Mouse (Mus musculus): Measurements from ENCODE around the gene Cabp4. TPM values are rescaled to one million over a fixed set of nuclear protein-coding genes. Genes with fewer than 3 reads are reported as not detected.

The Cabp4 gene
- polyA plus RNA-seq, 1 experiment from 2014 or later: 0.06 TPM

DNA sequence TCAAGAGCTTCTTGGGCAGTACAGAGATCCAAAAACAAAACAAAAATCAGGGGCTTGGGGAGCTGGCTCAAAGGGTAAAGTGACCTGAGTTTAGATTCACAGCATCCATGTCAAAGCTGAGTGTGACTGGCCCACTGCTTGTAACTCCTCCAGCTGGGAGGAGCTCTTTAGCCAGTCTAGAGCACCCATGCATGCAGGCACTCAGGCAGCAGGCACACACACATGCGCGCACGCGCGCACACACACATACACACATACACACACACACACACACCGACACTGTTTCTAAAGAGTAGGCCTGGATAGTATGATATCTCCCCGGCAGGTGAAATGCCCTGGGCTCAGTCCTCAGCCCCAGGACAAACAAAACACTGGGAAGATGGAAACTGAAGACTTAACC lies 26.8 kb downstream of the Cabp4 start:
- Histone ChIP-seq H3K27ac (no peak overlapping the region), H3K4me1 (peaks cover 49% of the 10 kb centered on the region), H3K9me3 (replicated peaks) (no peaks in the 10 kb centered on the region), H3K27me3 (replicated peaks) (no peaks in the 10 kb centered on the region), H3K4me3 (no peak overlapping the region), H3K9ac (no peak overlapping the region), H3K4me2 (no peak overlapping the region), H3K36me3 (peaks cover 61% of the 10 kb centered on the region)
- no peak for ATAC-seq
- WGBS (ENCODE audit: insufficient replicate concordance): 92% methylated on average over 7 of the region's 7 CpGs

DNA sequence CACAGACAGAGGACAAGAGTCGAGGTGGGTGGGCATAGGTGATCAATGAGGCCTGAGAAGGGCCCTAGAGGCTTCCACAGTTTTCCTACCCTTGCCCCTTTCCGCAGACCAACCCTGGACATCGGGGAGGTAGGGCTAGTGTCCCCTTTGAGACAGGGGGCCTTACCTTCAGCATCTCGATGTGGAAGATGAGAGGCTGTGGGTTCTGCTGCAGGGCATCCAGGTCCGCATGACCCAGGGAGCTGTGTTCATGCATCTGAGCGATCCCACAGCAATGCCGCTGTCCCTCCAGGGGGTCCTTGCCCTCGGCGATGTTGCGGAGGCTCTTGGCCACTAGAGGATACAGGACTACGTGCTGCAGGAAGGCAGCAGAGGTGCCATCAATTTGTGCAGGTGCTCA lies 28.0 kb downstream of the Cabp4 start:
- Histone ChIP-seq H3K36me3 (peaks cover 61% of the 10 kb centered on the region), H3K27me3 (replicated peaks) (no peaks in the 10 kb centered on the region), H3K27ac (no peak overlapping the region), H3K9me3 (replicated peaks) (no peaks in the 10 kb centered on the region), H3K9ac (no peak overlapping the region), H3K4me2 (no peak overlapping the region), H3K4me3 (no peak overlapping the region), H3K4me1 (peaks cover 40% of the 10 kb centered on the region)
- WGBS (ENCODE audit: insufficient replicate concordance): 80% methylated on average over 11 of the region's 11 CpGs
- no peak for ATAC-seq

DNA sequence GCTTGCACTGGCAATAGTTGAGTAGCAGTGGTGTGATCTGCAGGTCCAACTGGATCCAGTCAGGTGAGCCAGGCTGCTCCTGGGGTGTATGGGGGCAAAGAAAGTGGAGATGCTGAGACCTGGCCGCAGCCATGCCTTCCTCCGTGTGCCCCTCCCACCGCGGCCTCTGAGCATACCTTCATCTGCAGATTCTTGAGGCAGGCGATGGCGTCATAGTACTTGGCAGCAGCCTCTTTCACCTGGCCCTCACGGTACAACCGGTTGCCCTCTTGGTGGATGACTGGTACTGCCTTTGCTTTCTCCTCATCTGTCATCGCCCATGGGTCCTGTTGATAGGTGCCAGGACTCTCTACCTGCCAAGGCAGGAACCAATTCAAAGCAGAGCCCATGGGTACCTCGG lies 28.7 kb downstream of the Cabp4 start:
- H3K27me3 ChIP-seq (replicated peaks): no peaks in the 10 kb centered on the region
- peaks cover 61% of the 10 kb centered on the region for H3K36me3 ChIP-seq
- H3K4me1 ChIP-seq: peaks cover 33% of the 10 kb centered on the region
- no peak overlapping the region for H3K27ac ChIP-seq
- H3K9me3 ChIP-seq (replicated peaks): no peaks in the 10 kb centered on the region
- H3K9ac ChIP-seq: no peak overlapping the region
- no peak overlapping the region for H3K4me3 ChIP-seq
- ATAC-seq: no peak
- no peak overlapping the region for H3K4me2 ChIP-seq
- 91% methylated on average over 10 of the region's 10 CpGs for WGBS (ENCODE audit: insufficient replicate concordance)

DNA sequence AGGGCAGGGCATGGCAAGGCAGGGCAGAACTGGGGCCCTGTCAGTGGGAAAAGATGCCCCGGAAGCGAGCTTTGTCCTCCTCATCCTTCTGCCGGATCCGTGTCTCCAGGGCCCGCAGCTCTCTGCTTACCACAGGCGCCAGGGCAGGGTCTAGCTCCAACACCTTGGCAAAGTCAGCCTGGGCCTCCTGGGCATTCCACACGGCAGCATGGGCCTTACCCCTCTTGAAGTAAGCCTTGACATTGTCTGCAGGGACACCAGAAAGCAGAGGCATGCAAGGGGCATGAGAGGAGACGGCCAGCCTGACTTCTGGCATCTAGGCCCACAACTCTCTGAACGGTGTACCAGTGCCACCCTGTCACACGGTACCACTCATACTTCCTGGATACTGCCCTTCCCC lies 29.3 kb downstream of the Cabp4 start:
- Histone ChIP-seq H3K9me3 (replicated peaks) (no peaks in the 10 kb centered on the region), H3K9ac (peak overlapping the region; percentile 55; the same call in 1 of the 2 replicates), H3K4me3 (no peak overlapping the region), H3K4me2 (peak overlapping the region; percentile 52), H3K27me3 (replicated peaks) (no peaks in the 10 kb centered on the region), H3K27ac (0 out of 2 replicates have a peak overlapping the region, but pooled peaks have one; percentile 66), H3K4me1 (peaks cover 27% of the 10 kb centered on the region), H3K36me3 (peaks cover 61% of the 10 kb centered on the region)
- 87% methylated on average over 10 of the region's 10 CpGs for WGBS (ENCODE audit: insufficient replicate concordance)
- ATAC-seq: no peak

DNA sequence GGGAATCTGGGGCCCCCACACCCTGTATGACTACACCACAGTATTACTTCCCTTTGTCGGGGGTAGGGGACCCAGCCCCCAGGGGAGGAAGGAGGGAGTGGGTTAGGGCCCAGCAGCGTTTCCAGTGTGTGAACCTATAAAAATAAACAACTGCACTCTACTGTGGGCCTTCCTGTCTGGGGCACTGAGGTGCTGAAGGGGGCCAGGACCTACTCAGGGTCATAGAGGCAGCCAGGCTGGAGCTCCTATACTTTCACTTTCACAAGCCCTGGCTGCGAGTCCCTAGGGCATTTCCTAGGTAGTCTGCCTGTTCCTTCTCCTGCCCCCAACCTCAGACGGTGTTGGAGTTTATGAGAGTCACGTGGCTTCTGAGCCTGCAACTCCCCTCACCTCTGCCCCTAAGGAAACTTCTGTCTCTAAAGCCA lies 30.0 kb downstream of the Cabp4 start:
- peak overlapping the region; percentile 52 for H3K4me2 ChIP-seq
- no peaks in the 10 kb centered on the region for H3K27me3 ChIP-seq (replicated peaks)
- peak overlapping the region; percentile 15; the same call in 1 of the 2 replicates for H3K4me3 ChIP-seq
- H3K36me3 ChIP-seq: peaks cover 59% of the 10 kb centered on the region
- peak overlapping the region; percentile 66 for H3K27ac ChIP-seq
- peaks cover 24% of the 10 kb centered on the region for H3K4me1 ChIP-seq
- H3K9ac ChIP-seq: peak overlapping the region; percentile 55
- 14% methylated on average over 5 of the region's 5 CpGs for WGBS (ENCODE audit: insufficient replicate concordance)
- H3K9me3 ChIP-seq (replicated peaks): no peaks in the 10 kb centered on the region
- ATAC-seq: peak; percentile 20; the same call in 1 of the 2 replicates

DNA sequence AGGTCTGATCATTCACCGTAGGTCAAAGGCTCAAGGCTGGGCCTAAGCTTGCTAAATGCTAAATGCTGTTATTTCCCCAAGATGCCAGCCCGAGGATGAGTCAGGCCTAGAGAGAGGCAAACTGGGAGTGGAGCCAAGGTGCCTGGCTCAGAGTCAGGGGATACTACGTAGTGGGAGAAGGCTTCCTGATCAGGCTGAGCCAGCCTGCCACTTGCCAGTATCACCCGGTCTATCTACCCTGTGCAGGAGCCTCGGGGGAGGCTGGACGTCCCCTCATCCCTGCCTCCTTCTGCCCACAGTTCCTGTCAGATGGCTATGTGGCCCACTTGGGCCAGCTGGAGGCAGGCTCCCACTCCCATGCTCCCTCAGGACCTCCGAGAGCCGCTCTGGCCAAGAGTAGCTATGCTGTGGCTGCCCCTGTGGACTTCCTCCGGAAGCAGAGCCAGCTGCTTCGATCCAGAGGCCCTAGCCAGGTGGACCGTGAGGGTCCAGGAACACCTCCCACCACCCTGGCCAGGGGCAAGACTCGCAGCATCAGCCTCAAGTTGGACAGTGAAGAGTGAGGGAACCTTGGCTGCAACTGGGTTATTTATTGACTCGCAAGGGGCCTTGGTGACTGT lies 30.5 kb downstream of the Cabp4 start:
- ATAC-seq: peak; percentile 74
- WGBS (ENCODE audit: insufficient replicate concordance): 41% methylated on average over 13 of the region's 13 CpGs
- H3K27me3 ChIP-seq (replicated peaks): no peaks in the 10 kb centered on the region
- peaks cover 24% of the 10 kb centered on the region for H3K4me1 ChIP-seq
- no peaks in the 10 kb centered on the region for H3K9me3 ChIP-seq (replicated peaks)
- H3K27ac ChIP-seq: peak overlapping the region; percentile 66
- peak overlapping the region; percentile 55 for H3K9ac ChIP-seq
- peak overlapping the region; percentile 52 for H3K4me2 ChIP-seq
- H3K4me3 ChIP-seq: peak overlapping the region; percentile 13; the same call in 1 of the 2 replicates
- H3K36me3 ChIP-seq: peaks cover 57% of the 10 kb centered on the region

DNA sequence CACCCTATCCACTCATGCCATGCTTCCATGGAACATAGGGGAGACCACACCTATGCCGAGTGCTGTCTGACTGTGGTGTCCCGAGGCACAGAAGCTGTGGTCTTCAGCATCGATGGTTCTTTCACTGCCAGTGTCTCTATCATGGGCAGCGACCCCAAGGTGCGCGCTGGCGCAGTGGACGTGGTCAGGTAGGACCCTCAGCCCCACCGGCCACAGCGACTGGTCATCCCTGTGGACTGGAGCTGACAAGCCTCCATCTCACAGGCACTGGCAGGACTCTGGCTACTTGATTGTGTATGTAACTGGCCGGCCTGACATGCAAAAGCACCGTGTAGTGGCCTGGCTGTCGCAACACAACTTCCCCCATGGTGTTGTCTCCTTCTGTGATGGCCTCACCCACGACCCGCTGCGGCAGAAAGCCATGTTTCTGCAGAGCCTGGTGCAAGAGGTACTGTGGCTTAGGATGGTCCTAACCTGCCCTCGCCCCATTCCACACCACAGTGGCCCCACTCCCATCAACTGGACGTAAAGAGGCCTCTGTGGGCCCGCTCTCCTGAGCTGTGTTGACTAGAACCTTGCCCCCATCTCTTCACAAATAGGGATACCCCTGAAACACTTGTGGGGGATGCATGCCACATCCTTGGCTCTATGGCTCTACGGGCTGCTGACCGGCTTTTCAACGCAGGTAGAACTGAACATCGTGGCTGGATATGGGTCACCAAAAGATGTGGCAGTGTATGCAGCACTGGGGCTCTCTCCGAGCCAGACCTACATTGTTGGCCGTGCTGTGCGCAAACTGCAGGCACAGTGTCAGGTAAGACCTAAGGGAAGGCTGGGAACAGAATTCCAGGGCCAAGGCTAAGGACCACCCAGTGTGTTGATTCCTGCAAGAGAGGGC lies 31.5 kb downstream of the Cabp4 start:
- Histone ChIP-seq H3K4me2 (no peak overlapping the region), H3K9me3 (replicated peaks) (no peaks in the 10 kb centered on the region), H3K27ac (no peak overlapping the region), H3K27me3 (replicated peaks) (no peaks in the 10 kb centered on the region), H3K4me1 (peaks cover 24% of the 10 kb centered on the region), H3K36me3 (peaks cover 50% of the 10 kb centered on the region), H3K9ac (no peak overlapping the region), H3K4me3 (no peak overlapping the region)
- ATAC-seq: no peak
- WGBS (ENCODE audit: insufficient replicate concordance): 86% methylated on average over 26 of the region's 26 CpGs

DNA sequence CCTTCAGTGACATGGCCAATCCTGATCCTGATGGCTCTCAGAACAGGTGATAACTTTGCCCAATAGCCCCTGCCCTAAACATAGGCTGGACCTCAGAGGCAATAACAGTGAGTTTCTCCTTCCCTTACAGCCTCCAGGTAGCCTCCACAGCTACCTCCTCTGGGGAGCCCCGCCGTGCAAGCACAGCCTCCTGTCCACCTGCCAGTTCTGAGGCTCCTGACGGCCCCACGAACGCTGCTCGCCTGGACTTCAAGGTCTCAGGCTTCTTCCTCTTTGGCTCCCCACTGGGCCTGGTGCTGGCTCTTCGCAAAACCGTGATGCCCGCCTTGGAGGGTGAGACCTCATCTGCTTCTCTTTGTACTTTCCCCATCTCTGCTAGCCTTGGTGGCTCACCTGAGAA lies 35.3 kb downstream of the Cabp4 start:
- H3K9me3 ChIP-seq (replicated peaks): no peaks in the 10 kb centered on the region
- H3K4me2 ChIP-seq: no peak overlapping the region
- H3K4me1 ChIP-seq: peaks cover 12% of the 10 kb centered on the region
- no peak for ATAC-seq
- H3K27ac ChIP-seq: no peak overlapping the region
- WGBS (ENCODE audit: insufficient replicate concordance): 77% methylated on average over 9 of the region's 9 CpGs
- no peak overlapping the region for H3K9ac ChIP-seq
- no peak overlapping the region for H3K4me3 ChIP-seq
- H3K27me3 ChIP-seq (replicated peaks): peaks cover 15% of the 10 kb centered on the region; the same call in 1 of the 2 replicates
- H3K36me3 ChIP-seq: peaks cover 15% of the 10 kb centered on the region

DNA sequence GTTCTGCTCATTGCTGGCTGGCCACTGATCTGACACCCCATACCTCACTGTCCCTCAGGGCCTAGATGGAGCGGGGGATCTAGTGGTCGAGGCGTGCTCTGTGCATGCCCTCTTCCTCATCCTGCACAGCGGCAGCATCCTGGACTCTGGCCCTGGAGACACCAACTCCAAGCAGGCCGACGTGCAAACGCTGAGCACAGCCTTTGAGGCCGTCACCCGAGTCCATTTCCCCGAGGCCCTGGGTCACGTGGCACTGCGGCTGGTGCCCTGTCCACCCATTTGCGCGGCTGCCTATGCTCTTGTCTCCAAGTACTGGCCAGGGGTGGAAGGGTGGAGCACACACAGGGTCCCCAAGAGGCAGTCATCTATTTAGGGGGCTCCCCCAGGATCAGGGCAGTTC lies 37.2 kb downstream of the Cabp4 start:
- H3K4me2 ChIP-seq: no peak overlapping the region
- WGBS (ENCODE audit: insufficient replicate concordance): 81% methylated on average over 14 of the region's 14 CpGs

DNA sequence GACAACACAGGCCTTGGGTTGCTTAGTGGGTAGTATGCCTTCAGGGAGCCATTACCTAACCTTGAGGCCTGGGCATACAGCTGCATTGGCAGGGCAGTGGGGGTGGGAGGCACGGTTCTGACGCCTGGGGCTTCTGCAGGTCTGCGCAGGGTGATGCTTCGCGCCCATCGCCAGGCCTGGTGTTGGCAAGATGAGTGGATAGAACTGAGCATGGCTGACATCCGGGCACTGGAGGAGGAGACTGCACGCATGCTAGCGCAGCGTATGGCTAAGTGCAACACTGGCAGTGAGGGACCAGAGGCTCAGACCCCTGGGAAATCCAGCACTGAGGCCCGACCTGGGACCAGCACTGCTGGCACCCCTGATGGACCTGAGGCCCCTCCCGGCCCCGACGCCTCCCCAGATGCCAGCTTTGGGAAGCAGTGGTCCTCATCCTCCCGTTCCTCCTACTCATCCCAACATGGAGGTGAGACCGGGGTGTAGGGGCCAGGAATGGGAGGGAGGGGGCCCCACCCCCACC lies 39.1 kb downstream of the Cabp4 start:
- no peak overlapping the region for H3K9ac ChIP-seq
- H3K4me1 ChIP-seq: peaks cover 16% of the 10 kb centered on the region
- no peaks in the 10 kb centered on the region for H3K36me3 ChIP-seq
- no peak for ATAC-seq
- H3K4me3 ChIP-seq: no peak overlapping the region
- peaks cover 53% of the 10 kb centered on the region for H3K27me3 ChIP-seq (replicated peaks)
- H3K9me3 ChIP-seq (replicated peaks): no peaks in the 10 kb centered on the region
- no peak overlapping the region for H3K27ac ChIP-seq
- WGBS (ENCODE audit: insufficient replicate concordance): 81% methylated on average over 16 of the region's 16 CpGs
- no peak overlapping the region for H3K4me2 ChIP-seq

More for the DNA sequence above, 37.2 kb downstream of the Cabp4 start:
- no peaks in the 10 kb centered on the region for H3K9me3 ChIP-seq (replicated peaks)
- no peak overlapping the region for H3K4me3 ChIP-seq
- H3K9ac ChIP-seq: no peak overlapping the region
- H3K36me3 ChIP-seq: no peaks in the 10 kb centered on the region
- peaks cover 34% of the 10 kb centered on the region for H3K27me3 ChIP-seq (replicated peaks)
- H3K4me1 ChIP-seq: no peaks in the 10 kb centered on the region
- no peak overlapping the region for H3K27ac ChIP-seq
- no peak for ATAC-seq

DNA sequence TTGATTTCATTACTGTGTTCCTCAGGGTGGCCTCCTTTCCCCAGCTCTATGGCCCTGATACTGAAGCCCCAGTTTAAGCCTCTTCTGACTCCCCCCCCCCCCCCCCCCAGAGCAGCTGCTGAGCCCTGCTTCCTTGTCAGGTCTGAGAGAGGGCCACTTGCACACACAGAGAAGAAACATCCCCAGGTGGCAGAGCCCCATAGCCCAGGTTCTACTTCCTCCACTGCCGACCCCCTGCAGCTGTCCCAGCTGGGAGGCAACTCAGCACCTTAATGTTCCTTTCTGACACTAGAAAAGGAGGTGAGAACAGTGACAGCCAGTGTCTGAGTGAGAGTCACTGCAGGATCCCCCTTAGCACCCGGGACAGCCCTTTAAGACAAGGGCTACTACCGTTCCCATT lies 40.0 kb downstream of the Cabp4 start:
- H3K36me3 ChIP-seq: peaks cover under 1% of the 10 kb centered on the region; the same call in 1 of the 2 replicates
- no peak for ATAC-seq

DNA sequence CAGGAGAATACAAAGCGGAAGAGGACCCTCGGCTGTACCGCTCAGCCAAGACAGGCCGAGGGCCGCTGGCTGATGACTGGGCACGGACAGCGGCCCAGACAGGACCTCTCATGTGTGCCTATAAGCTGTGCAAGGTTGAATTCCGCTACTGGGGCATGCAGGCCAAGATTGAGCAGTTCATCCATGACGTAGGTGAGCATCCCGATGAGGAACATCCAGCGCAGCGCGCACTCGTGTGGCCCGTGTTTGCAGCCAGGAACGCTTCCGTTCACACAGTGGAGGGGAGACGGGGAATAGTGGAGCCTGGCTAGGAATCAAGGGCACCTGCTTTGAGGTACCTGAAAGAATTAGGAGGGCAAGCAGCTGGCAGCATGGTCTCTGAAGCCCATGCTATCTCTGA lies 40.5 kb downstream of the Cabp4 start:
- no peak for ATAC-seq
- no peak overlapping the region for H3K9ac ChIP-seq
- H3K4me3 ChIP-seq: no peak overlapping the region
- H3K27me3 ChIP-seq (replicated peaks): peaks cover 58% of the 10 kb centered on the region
- no peaks in the 10 kb centered on the region for H3K9me3 ChIP-seq (replicated peaks)
- peaks cover 31% of the 10 kb centered on the region for H3K4me1 ChIP-seq
- H3K36me3 ChIP-seq: peaks cover 4% of the 10 kb centered on the region; the same call in 1 of the 2 replicates
- WGBS (ENCODE audit: insufficient replicate concordance): 88% methylated on average over 18 of the region's 18 CpGs
- no peak overlapping the region for H3K4me2 ChIP-seq
- H3K27ac ChIP-seq: no peak overlapping the region

More for the DNA sequence above, 40.0 kb downstream of the Cabp4 start:
- Histone ChIP-seq H3K4me2 (no peak overlapping the region), H3K9me3 (replicated peaks) (no peaks in the 10 kb centered on the region), H3K4me1 (peaks cover 26% of the 10 kb centered on the region), H3K27ac (no peak overlapping the region), H3K4me3 (no peak overlapping the region), H3K27me3 (replicated peaks) (peaks cover 58% of the 10 kb centered on the region), H3K9ac (no peak overlapping the region)
- 47% methylated on average over 3 of the region's 3 CpGs for WGBS (ENCODE audit: insufficient replicate concordance)

Data from liver, embryonic 12.5 days (tissue).